Mouse (Mus musculus): ENCODE data around the gene Slc45a2. TPM values are rescaled to one million over a fixed set of nuclear protein-coding genes. Genes with fewer than 3 reads are reported as not detected.

Gene Slc45a2
- total and polyA plus RNA-seq, 3 experiments, result not detected

DNA sequence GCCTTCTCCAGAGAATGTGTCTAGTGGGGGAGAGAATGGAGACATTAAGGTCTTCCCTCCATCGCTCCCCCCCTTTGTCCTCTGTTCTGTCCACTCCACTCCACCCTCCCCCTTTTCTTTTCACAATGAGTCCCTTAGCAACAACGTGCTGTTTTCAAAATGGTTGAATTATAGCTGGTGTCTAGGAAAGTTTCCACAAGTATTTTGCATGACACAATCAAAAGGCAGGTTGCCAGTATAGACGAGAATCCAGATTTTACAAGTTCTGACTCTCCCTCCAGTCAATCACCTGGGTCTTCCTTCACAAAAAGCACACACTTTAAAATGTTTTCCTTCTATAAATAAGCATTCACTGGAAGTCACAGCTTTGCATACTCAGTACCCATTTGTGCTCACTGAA is 43.8 kb upstream of the Slc45a2 start:
- Histone ChIP-seq H3K4me2 (ENCODE audit: insufficient read depth, low read depth, poor library complexity, severe bottlenecking) (no peak overlapping the region), H3K9ac (ENCODE audit: insufficient read depth, low read depth) (no peak overlapping the region), H3K4me3 (replicated peaks in 1 of 3; ENCODE audit: low read depth in 2 of 3, low read length in 2 of 3, poor library complexity in 1 of 3) (no peak overlapping the region), H3K79me2 (replicated peaks; ENCODE audit: control insufficient read depth, extremely low read depth, insufficient read depth, poor library complexity, severe bottlenecking) (no peaks in the 10 kb centered on the region), H3K4me1 (ENCODE audit: control insufficient read depth in 1 of 2, insufficient read depth in 2 of 2) (no peaks in the 10 kb centered on the region), H3K27ac (ENCODE audit: insufficient read depth, low read depth) (no peak overlapping the region), H3K36me3 (replicated peaks in 1 of 2; ENCODE audit: control insufficient read depth in 1 of 2, insufficient read depth in 1 of 2, low read length in 1 of 2) (no peaks in the 10 kb centered on the region), H3K9me3 (replicated peaks; ENCODE audit: low read length) (no peaks in the 10 kb centered on the region), H3K27me3 (replicated peaks) (no peaks in the 10 kb centered on the region)
- no peak for TF ChIP-seq HCFC1 (IDR thresholded peaks at IDR 0.05; ENCODE audit: low read depth, low read length)
- no peak for TF ChIP-seq ZKSCAN1 (IDR thresholded peaks at IDR 0.05; ENCODE audit: borderline replicate concordance, low read depth, low read length)
- no peak for TF ChIP-seq CHD2 (IDR thresholded peaks at IDR 0.05; ENCODE audit: low read length)
- TF ChIP-seq TCF12 (IDR thresholded peaks at IDR 0.05; ENCODE audit: low read depth, low read length), result no peak
- in situ Hi-C loops (cut with MboI; ENCODE audit: low pct_ligation_motif_present, low pct_unique_long_range_greater_than_20kb, low sequenced_read_pairs) (no loop called here), dilution Hi-C loops (cut with MboI; ENCODE audit: extremely low pct_ligation_motif_present, extremely low pct_unique_long_range_greater_than_20kb, low sequenced_read_pairs) (no loop called here)
- DNase-seq (ENCODE audit: extremely low read depth), result no peak

DNA sequence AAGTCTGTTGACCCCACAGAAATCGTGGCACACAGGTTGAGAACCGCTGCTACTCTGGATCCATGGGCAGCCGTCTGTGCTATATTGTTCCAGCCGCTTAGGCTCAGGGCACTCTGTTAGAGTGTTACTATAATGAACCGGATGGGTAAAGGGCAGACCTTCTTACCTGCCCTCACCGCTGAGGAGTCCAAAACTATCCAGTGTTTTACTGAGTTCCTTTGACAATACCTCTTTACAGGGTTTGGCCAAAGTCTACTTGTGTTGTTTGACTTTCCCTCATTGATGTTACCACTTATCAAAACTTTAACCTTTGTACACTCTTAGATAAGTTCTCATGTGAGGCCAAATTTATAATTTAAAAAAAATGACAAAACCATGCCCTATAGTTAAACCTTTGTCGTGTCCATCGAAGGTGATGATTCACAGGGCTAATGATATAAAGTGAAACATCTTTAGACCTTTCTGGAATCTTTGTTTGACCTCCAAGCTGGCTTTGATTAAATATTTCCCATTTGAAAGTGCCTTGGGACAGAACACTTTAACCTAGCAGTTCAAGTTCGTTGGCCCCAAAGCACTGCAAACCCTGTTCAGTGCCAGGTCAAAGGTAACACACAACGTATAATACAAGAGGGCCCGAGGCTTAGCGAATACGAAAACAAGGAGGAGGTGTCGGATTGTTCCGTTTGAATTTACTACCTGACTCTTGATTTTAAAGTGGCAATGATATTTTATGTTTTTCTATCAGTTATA is 41.1 kb upstream of the Slc45a2 start:
- no peak overlapping the region for H3K4me2 ChIP-seq (ENCODE audit: insufficient read depth, low read depth, poor library complexity, severe bottlenecking)
- DNase-seq (ENCODE audit: extremely low read depth), result no peak
- no peak overlapping the region for H3K9ac ChIP-seq (ENCODE audit: insufficient read depth, low read depth)
- H3K36me3 ChIP-seq (replicated peaks in 1 of 2; ENCODE audit: control insufficient read depth in 1 of 2, insufficient read depth in 1 of 2, low read length in 1 of 2), result no peaks in the 10 kb centered on the region
- H3K27ac ChIP-seq (ENCODE audit: insufficient read depth, low read depth), result no peak overlapping the region
- dilution Hi-C loops (cut with MboI; ENCODE audit: extremely low pct_ligation_motif_present, extremely low pct_unique_long_range_greater_than_20kb, low sequenced_read_pairs) (no loop called here), in situ Hi-C loops (cut with MboI; ENCODE audit: low pct_ligation_motif_present, low pct_unique_long_range_greater_than_20kb, low sequenced_read_pairs) (no loop called here)
- TF ChIP-seq MAZ (IDR thresholded peaks at IDR 0.05; ENCODE audit: low read depth, low read length) (no peak), JUND (conservative IDR thresholded peaks at IDR 0.05; ENCODE audit: low read depth, low read length) (no peak), USF2 (conservative IDR thresholded peaks at IDR 0.05; ENCODE audit: low read depth, low read length) (no peak), MXI1 (IDR thresholded peaks at IDR 0.05; ENCODE audit: low read depth, low read length) (no peak), UBTF (IDR thresholded peaks at IDR 0.05; ENCODE audit: low read depth, low read length) (no peak), IRF4 (IDR thresholded peaks at IDR 0.05; ENCODE audit: low read depth, low read length) (no peak), JUN (IDR thresholded peaks at IDR 0.05; ENCODE audit: insufficient read depth, low read depth, low read length) (no peak), BHLHE40 (IDR thresholded peaks at IDR 0.05; ENCODE audit: low read depth, low read length) (no peak), ZMIZ1 (IDR thresholded peaks at IDR 0.05; ENCODE audit: low read depth, low read length) (no peak), ELF1 (IDR thresholded peaks at IDR 0.05; ENCODE audit: low read depth, low read length) (no peak), E2F4 (IDR thresholded peaks at IDR 0.05; ENCODE audit: insufficient replicate concordance, low read depth, low read length) (no peak), CHD1 (IDR thresholded peaks at IDR 0.05; ENCODE audit: low read depth, low read length) (no peak), KAT2A (IDR thresholded peaks at IDR 0.05; ENCODE audit: insufficient replicate concordance, low read length) (no peak), EP300 (IDR thresholded peaks at IDR 0.05; ENCODE audit: low read length) (no peak), MEF2A (IDR thresholded peaks at IDR 0.05; ENCODE audit: borderline replicate concordance, low read depth, low read length) (no peak), RCOR1 (conservative IDR thresholded peaks at IDR 0.05; ENCODE audit: low read depth, low read length) (no peak), ZNF384 (IDR thresholded peaks at IDR 0.05; ENCODE audit: low read depth, low read length) (no peak)
- no peaks in the 10 kb centered on the region for H3K79me2 ChIP-seq (replicated peaks; ENCODE audit: control insufficient read depth, extremely low read depth, insufficient read depth, poor library complexity, severe bottlenecking)
- no peaks in the 10 kb centered on the region for H3K4me1 ChIP-seq (ENCODE audit: control insufficient read depth in 1 of 2, insufficient read depth in 2 of 2)
- H3K9me3 ChIP-seq (replicated peaks; ENCODE audit: low read length), result no peaks in the 10 kb centered on the region
- H3K4me3 ChIP-seq (replicated peaks in 1 of 3; ENCODE audit: low read depth in 2 of 3, low read length in 2 of 3, poor library complexity in 1 of 3), result no peak overlapping the region
- H3K27me3 ChIP-seq (replicated peaks), result no peaks in the 10 kb centered on the region

All from CH12.LX (cell line).